Comparison of ENCODE assay signal across 8 mouse cellular contexts in the genomic region with DNA sequence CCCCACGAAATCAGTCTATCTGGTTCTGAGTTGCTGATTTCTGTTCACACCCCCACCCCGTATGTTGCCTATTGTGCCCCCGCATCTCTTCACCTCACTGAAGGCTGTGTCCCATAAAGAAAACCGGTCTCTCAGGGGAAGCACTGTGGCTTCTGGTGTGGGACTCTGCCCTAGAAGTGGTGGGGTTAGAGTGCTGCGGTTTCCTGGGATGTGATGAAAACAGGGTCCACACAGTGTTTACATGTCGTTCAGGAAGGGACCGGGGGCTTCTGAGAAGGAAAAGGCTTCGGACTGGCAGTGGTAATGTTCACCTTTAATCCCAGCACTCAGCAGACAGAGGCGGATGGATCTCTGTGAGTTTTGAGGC.
DNase-seq lines count a peak whose midpoint lies in the region; ATAC-seq and TF ChIP-seq lines count a peak whose summit lies in the region.

No protein-coding gene starts in this region.

- dilution Hi-C loops in CH12.LX (cut with MboI; ENCODE audit: extremely low pct_ligation_motif_present, extremely low pct_unique_long_range_greater_than_20kb, low sequenced_read_pairs), result no loop called here

- peak overlapping the region; percentile 73 for H3K27ac ChIP-seq in heart, embryonic 13.5 days (replicated peaks)
- no peak overlapping the region for H3K27ac ChIP-seq in CH12.LX (ENCODE audit: insufficient read depth, low read depth)
- H3K27ac ChIP-seq in forebrain, embryonic 12.5 days, result peak overlapping the region; percentile 77
- H3K27ac ChIP-seq in liver, postnatal 0 days (ENCODE audit: low read depth), result no peak overlapping the region

- no peaks in the 10 kb centered on the region for H3K27me3 ChIP-seq in heart, embryonic 13.5 days (replicated peaks)
- no peaks in the 10 kb centered on the region for H3K27me3 ChIP-seq in CH12.LX (replicated peaks)
- no peaks in the 10 kb centered on the region for H3K27me3 ChIP-seq in forebrain, embryonic 12.5 days
- no peaks in the 10 kb centered on the region for H3K27me3 ChIP-seq in liver, postnatal 0 days (ENCODE audit: insufficient read depth, low read length)

- no peak for TF ChIP-seq CTCF in CH12.LX (conservative IDR thresholded peaks at IDR 0.05 in 1 of 2, IDR thresholded peaks at IDR 0.05 in 1 of 2; ENCODE audit: low read depth in 2 of 2, low read length in 2 of 2)
- TF ChIP-seq CTCF in liver, postnatal 0 days (IDR thresholded peaks at IDR 0.05; ENCODE audit: low read depth), result no peak

- H3K4me2 ChIP-seq in heart, embryonic 13.5 days, result peak overlapping the region; percentile 57
- peak overlapping the region; percentile 74 for H3K4me2 ChIP-seq in CH12.LX (ENCODE audit: insufficient read depth, low read depth, poor library complexity, severe bottlenecking)
- no peak overlapping the region; the same call in 1 of the 2 replicates for H3K4me2 ChIP-seq in forebrain, embryonic 12.5 days
- H3K4me2 ChIP-seq in liver, postnatal 0 days (ENCODE audit: low read depth, low read length), result peak overlapping the region; percentile 53

- H3K9me3 ChIP-seq in heart, embryonic 13.5 days, result no peaks in the 10 kb centered on the region
- no peaks in the 10 kb centered on the region for H3K9me3 ChIP-seq in CH12.LX (replicated peaks; ENCODE audit: low read length)
- H3K9me3 ChIP-seq in forebrain, embryonic 12.5 days, result no peaks in the 10 kb centered on the region
- H3K9me3 ChIP-seq in liver, postnatal 0 days (ENCODE audit: low read length), result no peaks in the 10 kb centered on the region

- no peak for TF ChIP-seq RAD21 in CH12.LX (IDR thresholded peaks at IDR 0.05; ENCODE audit: low read depth, low read length)

- H3K4me1 ChIP-seq in heart, embryonic 13.5 days, result peaks cover 11% of the 10 kb centered on the region
- peaks cover 2 to 31% of the 10 kb centered on the region in 2 experiments; a peak in 2 of 4 replicates for H3K4me1 ChIP-seq in CH12.LX (ENCODE audit: control insufficient read depth in 1 of 2, insufficient read depth in 2 of 2)
- peaks cover 11% of the 10 kb centered on the region for H3K4me1 ChIP-seq in forebrain, embryonic 12.5 days
- peaks cover 10% of the 10 kb centered on the region for H3K4me1 ChIP-seq in liver, postnatal 0 days (ENCODE audit: insufficient read depth)

- no peak for TF ChIP-seq EP300 in CH12.LX (IDR thresholded peaks at IDR 0.05; ENCODE audit: low read length)
- TF ChIP-seq EP300 in liver, postnatal 0 days (IDR thresholded peaks at IDR 0.05; ENCODE audit: low read depth), result no peak

- 40% methylated on average over 9 of the region's 9 CpGs for WGBS in heart, embryonic 13.5 days
- WGBS in forebrain, embryonic 12.5 days, result 62% methylated on average over 9 of the region's 9 CpGs
- 27% methylated on average over 9 of the region's 9 CpGs for WGBS in liver, postnatal 0 days (ENCODE audit: insufficient replicate concordance)

- H3K9ac ChIP-seq in heart, embryonic 13.5 days, result peak overlapping the region; percentile 52
- no peak overlapping the region for H3K9ac ChIP-seq in CH12.LX (ENCODE audit: insufficient read depth, low read depth)
- H3K9ac ChIP-seq in forebrain, embryonic 12.5 days, result 0 out of 2 replicates have a peak overlapping the region, but pooled peaks have one; percentile 1
- no peak overlapping the region for H3K9ac ChIP-seq in liver, postnatal 0 days (replicated peaks)

- in situ Hi-C loops in CH12.LX (cut with MboI; ENCODE audit: low pct_ligation_motif_present, low pct_unique_long_range_greater_than_20kb, low sequenced_read_pairs), result loop anchor here (25.0 kb wide), 1 partner anchor 117 kb away; no protein-coding TSS in a partner anchor

- TF ChIP-seq POLR2A in CH12.LX (IDR thresholded peaks at IDR 0.05; ENCODE audit: low read depth, low read length), result no peak

- H3K4me3 ChIP-seq in heart, embryonic 13.5 days, result peak overlapping the region; percentile 8; the same call in 1 of the 2 replicates
- H3K4me3 ChIP-seq in CH12.LX (replicated peaks in 1 of 3; ENCODE audit: low read depth in 2 of 3, low read length in 2 of 3, poor library complexity in 1 of 3), result no peak overlapping the region
- H3K4me3 ChIP-seq in forebrain, embryonic 12.5 days (replicated peaks), result no peak overlapping the region
- no peak overlapping the region for H3K4me3 ChIP-seq in liver, postnatal 0 days (ENCODE audit: low read depth, low read length)

- ATAC-seq in heart, embryonic 13.5 days (ENCODE audit: extremely low read depth, insufficient number of reproducible peaks, low FRiP score, low TSS enrichment), result no peak
- peak; percentile 36; the same call in 1 of the 2 replicates for ATAC-seq in forebrain, embryonic 12.5 days (ENCODE audit: low FRiP score)
- peak; percentile 7; the same call in 1 of the 2 replicates for ATAC-seq in liver, postnatal 0 days

- no peaks in the 10 kb centered on the region for H3K36me3 ChIP-seq in heart, embryonic 13.5 days
- H3K36me3 ChIP-seq in CH12.LX (replicated peaks in 1 of 2; ENCODE audit: control insufficient read depth in 1 of 2, insufficient read depth in 1 of 2, low read length in 1 of 2), result no peaks in the 10 kb centered on the region
- H3K36me3 ChIP-seq in forebrain, embryonic 12.5 days (replicated peaks), result no peaks in the 10 kb centered on the region
- H3K36me3 ChIP-seq in liver, postnatal 0 days (replicated peaks; ENCODE audit: insufficient read depth, low read length), result no peaks in the 10 kb centered on the region

- H3K79me2 ChIP-seq in CH12.LX (replicated peaks; ENCODE audit: control insufficient read depth, extremely low read depth, insufficient read depth, poor library complexity, severe bottlenecking), result no peaks in the 10 kb centered on the region

- DNase-seq in heart, adult 18-20 months, result no peak
- no peak for DNase-seq in CH12.LX (ENCODE audit: extremely low read depth)
- DNase-seq in liver, postnatal 0 days, result no peak
- DNase-seq in spleen, adult 18-20 months, result no peak
- DNase-seq in kidney, postnatal 36 days, result no peak
- no peak for DNase-seq in T-cell, adult 2 months (ENCODE audit: low spot score)

TF ChIP-seq in CH12.LX, 34 proteins besides CTCF, POLR2A, EP300 and RAD21:
- TF ChIP-seq MXI1 (IDR thresholded peaks at IDR 0.05; ENCODE audit: low read depth, low read length) (no peak), MAX (IDR thresholded peaks at IDR 0.05; ENCODE audit: low read length) (no peak), NRF1 (IDR thresholded peaks at IDR 0.05; ENCODE audit: low read depth, low read length) (no peak)
TF ChIP-seq in CH12.LX: peak in this region for 0.

Comparison
In these comparisons a context has a peak if more than half of its experiments do, and no peak if none do; other contexts are left out.
1. H3K27ac ChIP-seq: peak in heart, embryonic 13.5 days (single experiment) and forebrain, embryonic 12.5 days (single experiment); none in CH12.LX (single experiment) and liver, postnatal 0 days (single experiment).
2. H3K9ac ChIP-seq: peak in heart, embryonic 13.5 days (single experiment) and forebrain, embryonic 12.5 days (single experiment); none in CH12.LX (single experiment) and liver, postnatal 0 days (single experiment).